Mouse (Mus musculus): ENCODE measurements around the gene Mns1. TPM values are rescaled to one million over a fixed set of nuclear protein-coding genes. Genes with fewer than 3 reads are reported as not detected.

Mns1 gene
- polyA plus RNA-seq, 1 experiment from 2014 or later: 36.8 TPM

DNA sequence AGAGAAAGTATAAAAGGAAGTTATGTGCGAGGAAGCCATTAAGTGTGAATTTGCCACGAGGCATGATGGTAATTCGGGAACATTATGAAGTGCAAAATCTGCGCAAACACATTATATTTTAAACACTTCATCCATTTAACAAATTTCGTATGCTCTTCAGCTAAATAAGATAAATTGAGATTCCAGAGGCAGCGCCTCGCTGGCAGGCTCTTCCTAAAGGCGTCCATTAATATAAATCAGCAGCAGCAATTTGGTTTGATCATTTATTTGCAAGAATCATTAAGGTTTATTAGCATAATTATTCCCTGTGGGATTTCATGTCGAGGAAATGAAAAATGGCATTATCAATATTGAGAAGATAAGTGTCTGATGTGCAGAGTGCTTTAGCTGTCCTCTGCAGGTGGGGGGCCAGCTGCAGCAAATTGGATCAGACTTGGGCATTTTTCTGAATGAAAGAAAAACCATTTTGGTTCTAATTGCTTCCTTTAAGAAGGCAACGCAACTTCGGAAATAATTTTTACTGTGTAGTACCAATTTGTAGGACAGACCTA is 12.4 kb upstream of the Mns1 start:
- H3K4me2 ChIP-seq: no peak overlapping the region
- no peak for TF ChIP-seq CTCF (IDR thresholded peaks at IDR 0.05; ENCODE audit: low read depth)
- no peaks in the 10 kb centered on the region for H3K9me3 ChIP-seq (ENCODE audit: low read depth, low read length)
- H3K9ac ChIP-seq: no peak overlapping the region
- H3K27ac ChIP-seq (ENCODE audit: low read depth): no peak overlapping the region
- H3K4me1 ChIP-seq (ENCODE audit: insufficient read depth): peaks cover 6% of the 10 kb centered on the region; the same call in 1 of the 2 replicates
- 0 out of 2 replicates have a peak, but pooled peaks cover 5% of the 10 kb centered on the region for H3K27me3 ChIP-seq (ENCODE audit: insufficient read depth, low read length)
- H3K36me3 ChIP-seq (ENCODE audit: insufficient read depth): no peaks in the 10 kb centered on the region
- 57% methylated on average over 11 of the region's 11 CpGs for WGBS
- no peak overlapping the region for H3K4me3 ChIP-seq (ENCODE audit: low read depth, low read length)
- no peak for DNase-seq
- no peak for ATAC-seq (ENCODE audit: insufficient read depth)

DNA sequence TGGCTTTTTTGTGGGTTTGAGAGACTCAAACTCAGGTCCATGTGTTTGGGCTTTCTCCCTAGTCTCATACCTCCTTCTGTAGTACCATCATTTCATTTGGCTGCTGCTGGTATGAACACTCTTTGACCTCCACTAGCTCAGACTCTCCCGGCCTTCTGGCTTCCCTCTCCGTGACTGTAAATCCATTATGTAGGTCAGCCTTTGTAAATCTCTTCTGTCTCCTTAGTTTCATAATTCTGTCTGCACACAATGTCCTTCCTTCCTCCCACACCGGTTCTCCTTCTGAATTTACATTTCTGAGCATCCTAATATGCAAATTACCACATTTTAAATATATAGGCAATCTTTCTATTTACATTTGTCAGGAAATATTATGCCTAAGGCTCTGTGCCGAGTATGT is 9.9 kb upstream of the Mns1 start:
- Histone ChIP-seq H3K9ac (no peak overlapping the region), H3K4me1 (ENCODE audit: insufficient read depth) (no peaks in the 10 kb centered on the region), H3K27me3 (ENCODE audit: insufficient read depth, low read length) (0 out of 2 replicates have a peak, but pooled peaks cover 5% of the 10 kb centered on the region), H3K36me3 (ENCODE audit: insufficient read depth) (no peaks in the 10 kb centered on the region), H3K9me3 (ENCODE audit: low read depth, low read length) (no peaks in the 10 kb centered on the region), H3K4me3 (ENCODE audit: low read depth, low read length) (no peak overlapping the region), H3K27ac (ENCODE audit: low read depth) (no peak overlapping the region), H3K4me2 (no peak overlapping the region)
- 57% methylated on average over 4 of the region's 4 CpGs for WGBS
- TF ChIP-seq CTCF (IDR thresholded peaks at IDR 0.05; ENCODE audit: low read depth): no peak
- ATAC-seq (ENCODE audit: insufficient read depth): no peak
- DNase-seq: no peak

DNA sequence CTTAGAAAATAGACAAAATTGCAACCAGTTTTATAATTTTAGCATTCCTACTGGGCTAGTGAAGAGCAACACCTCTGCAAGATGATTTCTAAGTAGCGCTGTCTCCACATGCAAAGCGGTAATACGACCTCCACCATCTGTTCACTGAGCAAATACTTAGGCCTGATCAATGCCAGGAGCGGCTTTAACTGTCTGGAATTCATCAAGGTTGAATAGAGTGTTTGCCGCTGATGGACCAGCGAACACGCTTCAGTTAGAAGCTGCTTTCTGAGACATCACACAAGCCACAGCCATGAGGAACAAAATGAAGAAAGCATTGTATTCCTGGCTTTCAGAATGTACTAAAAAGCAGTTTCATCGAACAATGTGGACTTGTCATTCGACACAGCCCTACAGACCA is 2.9 kb upstream of the Mns1 start:
- Histone ChIP-seq H3K4me3 (ENCODE audit: low read depth, low read length) (no peak overlapping the region), H3K27me3 (ENCODE audit: insufficient read depth, low read length) (no peaks in the 10 kb centered on the region), H3K36me3 (ENCODE audit: insufficient read depth) (no peaks in the 10 kb centered on the region), H3K27ac (ENCODE audit: low read depth) (no peak overlapping the region), H3K4me1 (ENCODE audit: insufficient read depth) (peaks cover 5% of the 10 kb centered on the region), H3K9ac (no peak overlapping the region), H3K9me3 (ENCODE audit: low read depth, low read length) (no peaks in the 10 kb centered on the region), H3K4me2 (no peak overlapping the region)
- 73% methylated on average over 9 of the region's 9 CpGs for WGBS
- ATAC-seq (ENCODE audit: insufficient read depth) (no peak), DNase-seq (no peak)
- TF ChIP-seq CTCF (IDR thresholded peaks at IDR 0.05; ENCODE audit: low read depth): no peak

DNA sequence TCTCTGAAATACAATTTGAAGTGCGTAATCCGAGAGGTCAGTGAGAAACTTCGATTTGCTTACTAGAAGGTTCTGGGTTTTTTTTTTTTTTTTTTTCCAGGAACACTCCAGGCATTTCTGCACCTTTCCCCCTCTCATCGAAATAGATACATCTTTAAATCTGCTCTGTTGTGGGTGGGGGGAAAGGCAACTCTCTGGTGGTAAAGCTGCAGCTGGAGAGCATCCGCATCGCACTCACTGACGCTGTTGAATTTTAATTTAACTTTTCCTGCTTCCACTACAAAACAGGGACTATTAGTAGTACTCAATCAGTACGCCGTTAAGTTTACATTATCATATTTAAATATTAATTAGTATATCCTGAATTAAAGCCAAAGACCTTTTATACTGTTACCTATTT is 938 bp downstream of the Mns1 start:
- Histone ChIP-seq H3K9me3 (ENCODE audit: low read depth, low read length) (no peaks in the 10 kb centered on the region), H3K27me3 (ENCODE audit: insufficient read depth, low read length) (no peaks in the 10 kb centered on the region), H3K9ac (peak overlapping the region; percentile 60), H3K27ac (ENCODE audit: low read depth) (peak overlapping the region; percentile 60; the same call in 1 of the 2 replicates), H3K4me1 (ENCODE audit: insufficient read depth) (peaks cover 5% of the 10 kb centered on the region), H3K4me3 (ENCODE audit: low read depth, low read length) (peak overlapping the region; percentile 66), H3K36me3 (ENCODE audit: insufficient read depth) (no peaks in the 10 kb centered on the region), H3K4me2 (peak overlapping the region; percentile 94)
- TF ChIP-seq CTCF (IDR thresholded peaks at IDR 0.05; ENCODE audit: low read depth): no peak
- WGBS: 1% methylated on average over 9 of the region's 9 CpGs
- peak; percentile 53 for DNase-seq
- 0 out of 2 replicates have a peak, but pooled peaks have one; percentile 7 for ATAC-seq (ENCODE audit: insufficient read depth)

DNA sequence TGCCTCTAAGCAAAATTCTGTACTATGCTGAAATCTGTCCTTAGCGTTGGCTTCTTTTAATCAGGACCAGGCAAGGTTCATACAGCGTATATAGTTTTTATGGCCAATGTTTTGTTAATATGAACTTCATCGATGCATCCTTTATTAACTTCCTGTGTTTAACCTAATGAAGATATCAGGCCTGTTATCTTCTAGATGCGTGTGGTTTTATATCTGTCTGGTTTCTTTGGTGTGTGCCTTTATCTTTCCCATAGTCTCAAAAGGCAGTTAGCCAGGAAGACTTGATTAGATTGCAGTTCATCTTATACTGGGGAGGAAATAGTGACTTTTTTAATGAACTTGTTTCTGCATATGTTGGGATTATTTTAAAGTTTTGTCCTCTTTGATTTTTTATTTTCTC is 2.5 kb downstream of the Mns1 start:
- ATAC-seq (ENCODE audit: insufficient read depth): no peak
- WGBS: 84% methylated on average over 4 of the region's 4 CpGs
- TF ChIP-seq CTCF (IDR thresholded peaks at IDR 0.05; ENCODE audit: low read depth): no peak

GRCm38 (mm10) chr9:72440948-72441926 is 3.4 kb downstream of the Mns1 start:
- DNase-seq: no peak
- Histone ChIP-seq H3K9ac (no peak overlapping the region), H3K4me2 (peak overlapping the region; percentile 15; the same call in 1 of the 2 replicates), H3K4me1 (ENCODE audit: insufficient read depth) (peaks cover 5% of the 10 kb centered on the region), H3K27me3 (ENCODE audit: insufficient read depth, low read length) (no peaks in the 10 kb centered on the region), H3K36me3 (ENCODE audit: insufficient read depth) (peaks cover 15% of the 10 kb centered on the region), H3K9me3 (ENCODE audit: low read depth, low read length) (no peaks in the 10 kb centered on the region), H3K4me3 (ENCODE audit: low read depth, low read length) (no peak overlapping the region), H3K27ac (ENCODE audit: low read depth) (no peak overlapping the region; the same call in 1 of the 2 replicates)
- no peak for ATAC-seq (ENCODE audit: insufficient read depth)
- no peak for TF ChIP-seq CTCF (IDR thresholded peaks at IDR 0.05; ENCODE audit: low read depth)
- WGBS: 47% methylated on average over 8 of the region's 8 CpGs

More for the DNA sequence above, 2.5 kb downstream of the Mns1 start:
- no peak overlapping the region for H3K27ac ChIP-seq (ENCODE audit: low read depth)
- no peak overlapping the region for H3K9ac ChIP-seq
- peaks cover 5% of the 10 kb centered on the region for H3K4me1 ChIP-seq (ENCODE audit: insufficient read depth)
- no peak overlapping the region for H3K4me3 ChIP-seq (ENCODE audit: low read depth, low read length)
- H3K36me3 ChIP-seq (ENCODE audit: insufficient read depth): peaks cover 7% of the 10 kb centered on the region; the same call in 1 of the 2 replicates
- H3K9me3 ChIP-seq (ENCODE audit: low read depth, low read length): no peaks in the 10 kb centered on the region
- H3K4me2 ChIP-seq: peak overlapping the region; percentile 18; the same call in 1 of the 2 replicates
- no peak for DNase-seq
- no peaks in the 10 kb centered on the region for H3K27me3 ChIP-seq (ENCODE audit: insufficient read depth, low read length)
